Comparison of ENCODE assay signal across 29 mouse cellular contexts in genomic region chr4:53379855-53380254, GRCm38 (mm10).
"Had no signal": no experiment of that assay in that cellular context is flagged by ENCODE, and none has a peak within 500 bp of the region (broad histone marks: within the 10 kb centered on the region; RNA-seq: fewer than 3 reads in every experiment).

No protein-coding gene starts in this region.

- H3K27ac ChIP-seq: limb, embryonic 10.5 days; limb, embryonic 12.5 days; limb, embryonic 13.5 days; limb, embryonic 15.5 days; liver, embryonic 12.5 days; liver, embryonic 13.5 days; liver, embryonic 14.5 days; liver, embryonic 15.5 days; lung, embryonic 15.5 days; macrophage; midbrain, embryonic 10.5 days; midbrain, embryonic 12.5 days; midbrain, embryonic 13.5 days; midbrain, embryonic 15.5 days; neural tube, embryonic 12.5 days had no signal

- DNase-seq: left cerebral cortex, postnatal 4 days; liver; liver, embryonic 13.5 days; liver, postnatal 0 days; lung, adult 18-20 months; lung, adult 2 months; lung, embryonic 14.5 days; lung, postnatal 10 days; lung, postnatal 14 days; lung, postnatal 36 days; lung, postnatal 4 days; midbrain, embryonic 14.5 days had no signal

- H3K36me3 ChIP-seq: limb, embryonic 10.5 days; limb, embryonic 12.5 days; limb, embryonic 13.5 days; limb, embryonic 15.5 days; liver, embryonic 12.5 days; liver, embryonic 13.5 days; liver, embryonic 15.5 days; lung, embryonic 15.5 days; midbrain, embryonic 10.5 days; midbrain, embryonic 12.5 days; midbrain, embryonic 13.5 days; midbrain, embryonic 15.5 days; neural tube, embryonic 12.5 days had no signal

- H3K9me3 ChIP-seq: limb, embryonic 10.5 days; limb, embryonic 12.5 days; limb, embryonic 13.5 days; limb, embryonic 15.5 days; liver, embryonic 12.5 days; liver, embryonic 13.5 days; liver, embryonic 15.5 days; lung, embryonic 15.5 days; megakaryocyte, embryonic 14.5 days; midbrain, embryonic 10.5 days; midbrain, embryonic 12.5 days; midbrain, embryonic 13.5 days; midbrain, embryonic 15.5 days; neural tube, embryonic 12.5 days had no signal

- H3K4me2 ChIP-seq: limb, embryonic 12.5 days; limb, embryonic 13.5 days; limb, embryonic 15.5 days; liver, embryonic 11.5 days; liver, embryonic 12.5 days; liver, embryonic 13.5 days; liver, embryonic 15.5 days; lung, embryonic 14.5 days; lung, embryonic 15.5 days; midbrain, embryonic 11.5 days; midbrain, embryonic 12.5 days; midbrain, embryonic 13.5 days; midbrain, embryonic 15.5 days; neural tube, embryonic 12.5 days had no signal

- H3K27me3 ChIP-seq: limb, embryonic 12.5 days; limb, embryonic 13.5 days; limb, embryonic 15.5 days; liver, embryonic 12.5 days; liver, embryonic 13.5 days; liver, embryonic 15.5 days; lung, embryonic 15.5 days; midbrain, embryonic 12.5 days; midbrain, embryonic 13.5 days; midbrain, embryonic 15.5 days; neural tube, embryonic 12.5 days had no signal

- H3K9ac ChIP-seq: limb, embryonic 12.5 days; limb, embryonic 13.5 days; limb, embryonic 15.5 days; liver, embryonic 12.5 days; liver, embryonic 13.5 days; liver, embryonic 14.5 days; liver, embryonic 15.5 days; liver, postnatal 0 days; lung, embryonic 14.5 days; lung, embryonic 15.5 days; midbrain, embryonic 12.5 days; midbrain, embryonic 13.5 days; midbrain, embryonic 15.5 days; neural tube, embryonic 12.5 days had no signal

- H3K4me1 ChIP-seq: limb, embryonic 10.5 days; limb, embryonic 12.5 days; midbrain, embryonic 10.5 days; midbrain, embryonic 15.5 days; neural tube, embryonic 12.5 days had no signal

- H3K4me3 ChIP-seq: limb, embryonic 10.5 days; limb, embryonic 12.5 days; limb, embryonic 13.5 days; limb, embryonic 15.5 days; liver, embryonic 12.5 days; liver, embryonic 13.5 days; liver, embryonic 15.5 days; lung, embryonic 15.5 days; megakaryocyte, embryonic 14.5 days; midbrain, embryonic 10.5 days; midbrain, embryonic 12.5 days; midbrain, embryonic 13.5 days; midbrain, embryonic 15.5 days; neural tube, embryonic 12.5 days had no signal
